In genomic region chr13:60101651-60102050, GRCm38 (mm10) we compare ENCODE assay signal across 19 mouse cellular contexts.
DNase-seq lines count a peak whose midpoint lies in the region; ATAC-seq lines count a peak whose summit lies in the region.
"Had no signal": no experiment of that assay in that cellular context is flagged by ENCODE, and none has a peak within 500 bp of the region (broad histone marks: within the 10 kb centered on the region; RNA-seq: fewer than 3 reads in every experiment).

No protein-coding gene starts in this region.

- no peak overlapping the region for H3K4me2 ChIP-seq in heart, embryonic 11.5 days
- H3K4me2 ChIP-seq in kidney, embryonic 15.5 days: no peak overlapping the region
- no peak overlapping the region for H3K4me2 ChIP-seq in kidney, embryonic 16.5 days (replicated peaks; ENCODE audit: low read depth, low read length)
- H3K4me2 ChIP-seq in limb, embryonic 13.5 days (replicated peaks): no peak overlapping the region
- H3K4me2 ChIP-seq: embryonic facial prominence, embryonic 12.5 days; embryonic facial prominence, embryonic 15.5 days; forebrain, embryonic 13.5 days; hindbrain, embryonic 12.5 days; hindbrain, embryonic 15.5 days had no signal

- no peaks in the 10 kb centered on the region for H3K36me3 ChIP-seq in heart, embryonic 11.5 days (ENCODE audit: control insufficient read depth, insufficient read depth, low read length)
- no peaks in the 10 kb centered on the region for H3K36me3 ChIP-seq in kidney, embryonic 15.5 days
- no peaks in the 10 kb centered on the region for H3K36me3 ChIP-seq in kidney, embryonic 16.5 days (ENCODE audit: insufficient read depth, low read length)
- H3K36me3 ChIP-seq in limb, embryonic 13.5 days: no peaks in the 10 kb centered on the region
- H3K36me3 ChIP-seq: embryonic facial prominence, embryonic 12.5 days; embryonic facial prominence, embryonic 15.5 days; hindbrain, embryonic 12.5 days; hindbrain, embryonic 15.5 days had no signal

- ATAC-seq in heart, embryonic 11.5 days (replicated peaks; ENCODE audit: insufficient number of reproducible peaks, low FRiP score, low TSS enrichment): no peak
- no peak for ATAC-seq in kidney, embryonic 15.5 days (replicated peaks; ENCODE audit: low FRiP score)
- ATAC-seq in kidney, embryonic 16.5 days (ENCODE audit: low FRiP score, low TSS enrichment): no peak
- ATAC-seq in limb, embryonic 13.5 days (ENCODE audit: low FRiP score, low read depth): no peak
- ATAC-seq: CD4-positive, CD25-positive, alpha-beta regulatory T cell, adult 4 months; forebrain, embryonic 13.5 days had no signal

- H3K9me3 ChIP-seq in heart, embryonic 11.5 days (replicated peaks; ENCODE audit: control insufficient read depth, low read length): no peaks in the 10 kb centered on the region
- no peaks in the 10 kb centered on the region for H3K9me3 ChIP-seq in kidney, embryonic 15.5 days (replicated peaks)
- no peaks in the 10 kb centered on the region for H3K9me3 ChIP-seq in kidney, embryonic 16.5 days (ENCODE audit: low read length)
- H3K9me3 ChIP-seq in limb, embryonic 13.5 days: no peaks in the 10 kb centered on the region
- H3K9me3 ChIP-seq: embryonic facial prominence, embryonic 12.5 days; embryonic facial prominence, embryonic 15.5 days; forebrain, embryonic 13.5 days; hindbrain, embryonic 12.5 days; hindbrain, embryonic 15.5 days had no signal

- intact Hi-C loops in gastrocnemius, postnatal 36 days (cut with DNase I): no loop called here

- H3K27ac ChIP-seq in heart, embryonic 11.5 days (ENCODE audit: low read depth, low read length): no peak overlapping the region
- peak overlapping the region; percentile 89; the same call in 1 of the 2 replicates for H3K27ac ChIP-seq in kidney, embryonic 15.5 days
- no peak overlapping the region; the same call in 1 of the 2 replicates for H3K27ac ChIP-seq in kidney, embryonic 16.5 days (ENCODE audit: low read length)
- H3K27ac ChIP-seq in limb, embryonic 13.5 days: peak overlapping the region; percentile 73; the same call in 1 of the 2 replicates
- H3K27ac ChIP-seq: embryonic facial prominence, embryonic 12.5 days; forebrain, embryonic 13.5 days; hindbrain, embryonic 12.5 days; hindbrain, embryonic 15.5 days had no signal

- peak; percentile 61 for DNase-seq in heart, adult 11 months
- no peak for DNase-seq in gastrocnemius, postnatal 36 days
- DNase-seq: adrenal gland, adult 2 months; adrenal gland, postnatal 14 days; cerebellum, adult 11 months; cerebellum, adult 2 months; cerebellum, adult 9-11 months; cerebellum, postnatal 25 days; gastrocnemius, postnatal 25 days had no signal

- 61% methylated on average over 4 of the region's 4 CpGs for WGBS in heart, embryonic 11.5 days (ENCODE audit: insufficient replicate concordance)
- WGBS in kidney, embryonic 15.5 days: 40% methylated on average over 4 of the region's 4 CpGs
- WGBS in kidney, embryonic 16.5 days: 49% methylated on average over 4 of the region's 4 CpGs
- WGBS in limb, embryonic 13.5 days: 40% methylated on average over 4 of the region's 4 CpGs

- H3K27me3 ChIP-seq in heart, embryonic 11.5 days (ENCODE audit: control insufficient read depth, insufficient read depth, low read length): no peaks in the 10 kb centered on the region
- H3K27me3 ChIP-seq in kidney, embryonic 15.5 days: no peaks in the 10 kb centered on the region
- H3K27me3 ChIP-seq in kidney, embryonic 16.5 days (ENCODE audit: insufficient read depth, low read length): no peaks in the 10 kb centered on the region
- H3K27me3 ChIP-seq in limb, embryonic 13.5 days: no peaks in the 10 kb centered on the region
- H3K27me3 ChIP-seq: embryonic facial prominence, embryonic 12.5 days; embryonic facial prominence, embryonic 15.5 days; forebrain, embryonic 13.5 days; hindbrain, embryonic 15.5 days had no signal

- no peak overlapping the region for H3K9ac ChIP-seq in heart, embryonic 11.5 days (ENCODE audit: low read depth, low read length)
- no peak overlapping the region for H3K9ac ChIP-seq in kidney, embryonic 15.5 days
- H3K9ac ChIP-seq in kidney, embryonic 16.5 days (replicated peaks; ENCODE audit: low read length): no peak overlapping the region
- no peak overlapping the region for H3K9ac ChIP-seq in limb, embryonic 13.5 days
- H3K9ac ChIP-seq: embryonic facial prominence, embryonic 12.5 days; embryonic facial prominence, embryonic 15.5 days; forebrain, embryonic 13.5 days; hindbrain, embryonic 12.5 days; hindbrain, embryonic 15.5 days had no signal

- no peaks in the 10 kb centered on the region for H3K4me1 ChIP-seq in heart, embryonic 11.5 days (ENCODE audit: control insufficient read depth, insufficient read depth, low read length)
- peaks cover 49% of the 10 kb centered on the region for H3K4me1 ChIP-seq in kidney, embryonic 15.5 days
- H3K4me1 ChIP-seq in kidney, embryonic 16.5 days (ENCODE audit: insufficient read depth, low read length): peaks cover 28% of the 10 kb centered on the region
- peaks cover 55% of the 10 kb centered on the region for H3K4me1 ChIP-seq in limb, embryonic 13.5 days
- H3K4me1 ChIP-seq: hindbrain, embryonic 12.5 days had no signal

- no peak overlapping the region for H3K4me3 ChIP-seq in heart, embryonic 11.5 days (ENCODE audit: low read depth, low read length)
- no peak overlapping the region for H3K4me3 ChIP-seq in kidney, embryonic 15.5 days (replicated peaks)
- no peak overlapping the region for H3K4me3 ChIP-seq in kidney, embryonic 16.5 days (ENCODE audit: low read length)
- no peak overlapping the region for H3K4me3 ChIP-seq in limb, embryonic 13.5 days
- H3K4me3 ChIP-seq: embryonic facial prominence, embryonic 12.5 days; embryonic facial prominence, embryonic 15.5 days; forebrain, embryonic 13.5 days; hindbrain, embryonic 12.5 days; hindbrain, embryonic 15.5 days had no signal

Comparison
In these comparisons a context has a peak if more than half of its experiments do, and no peak if none do; other contexts are left out.
1. H3K27ac ChIP-seq: peak in kidney, embryonic 15.5 days (single experiment) and limb, embryonic 13.5 days (single experiment); none in heart, embryonic 11.5 days (single experiment) and kidney, embryonic 16.5 days (single experiment).